Comparison of ENCODE assay signal across 22 mouse cellular contexts in genomic region chr13:26509841-26510240, GRCm38 (mm10).
A peak's percentile ranks its signal among the peaks of the same experiment; 100 is the strongest.
DNase-seq lines count a peak whose midpoint lies in the region; ATAC-seq and TF ChIP-seq lines count a peak whose summit lies in the region.
"Had no signal": no experiment of that assay in that cellular context is flagged by ENCODE, and none has a peak within 500 bp of the region (broad histone marks: within the 10 kb centered on the region; RNA-seq: fewer than 3 reads in every experiment).

No protein-coding gene starts in this region.

- no peak for DNase-seq in kidney, adult 8-10 months
- DNase-seq in kidney, adult 11 months: no peak
- no peak for DNase-seq in kidney, adult 9 months
- peak; percentile 78 for DNase-seq in kidney, postnatal 0 days (ENCODE audit: low spot score)
- DNase-seq in kidney, adult 18-20 months: no peak
- DNase-seq: adrenal gland, adult 2 months; adrenal gland, adult 8-10 months; adrenal gland, postnatal 10 days; adrenal gland, postnatal 14 days; adrenal gland, postnatal 25 days; adrenal gland, postnatal 36 days; B cell, adult 2 months; cerebellum, adult 11 months; cerebellum, adult 11-12 months had no signal

- TF ChIP-seq CTCF in kidney, postnatal 0 days (IDR thresholded peaks at IDR 0.05; ENCODE audit: low read depth): no peak

- no peaks in the 10 kb centered on the region for H3K4me1 ChIP-seq in kidney, embryonic 14.5 days (ENCODE audit: control insufficient read depth, insufficient read depth, low read length)
- H3K4me1 ChIP-seq in kidney, embryonic 15.5 days: no peaks in the 10 kb centered on the region
- H3K4me1 ChIP-seq in kidney, embryonic 16.5 days (ENCODE audit: insufficient read depth, low read length): no peaks in the 10 kb centered on the region
- H3K4me1 ChIP-seq in kidney, postnatal 0 days (replicated peaks; ENCODE audit: insufficient read depth, low read length): no peaks in the 10 kb centered on the region

- no peak overlapping the region for H3K27ac ChIP-seq in kidney, embryonic 14.5 days (ENCODE audit: low read depth, low read length)
- H3K27ac ChIP-seq in kidney, embryonic 15.5 days: no peak overlapping the region
- no peak overlapping the region for H3K27ac ChIP-seq in kidney, embryonic 16.5 days (ENCODE audit: low read length)
- H3K27ac ChIP-seq in kidney, postnatal 0 days: no peak overlapping the region

- no peaks in the 10 kb centered on the region for H3K27me3 ChIP-seq in kidney, embryonic 14.5 days (ENCODE audit: control insufficient read depth, insufficient read depth, low read length)
- no peaks in the 10 kb centered on the region for H3K27me3 ChIP-seq in kidney, embryonic 15.5 days
- no peaks in the 10 kb centered on the region for H3K27me3 ChIP-seq in kidney, embryonic 16.5 days (ENCODE audit: insufficient read depth, low read length)
- no peaks in the 10 kb centered on the region for H3K27me3 ChIP-seq in kidney, postnatal 0 days (ENCODE audit: insufficient read depth, low read length)
- H3K27me3 ChIP-seq: CH12.LX, Patski had no signal

- no peak overlapping the region for H3K4me2 ChIP-seq in kidney, embryonic 14.5 days (replicated peaks; ENCODE audit: low read depth, low read length)
- H3K4me2 ChIP-seq in kidney, embryonic 15.5 days: no peak overlapping the region
- no peak overlapping the region for H3K4me2 ChIP-seq in kidney, embryonic 16.5 days (replicated peaks; ENCODE audit: low read depth, low read length)
- no peak overlapping the region for H3K4me2 ChIP-seq in kidney, postnatal 0 days (ENCODE audit: low read length)

- H3K9me3 ChIP-seq in kidney, embryonic 14.5 days (ENCODE audit: control insufficient read depth, low read length): no peaks in the 10 kb centered on the region
- H3K9me3 ChIP-seq in kidney, embryonic 15.5 days (replicated peaks): no peaks in the 10 kb centered on the region
- H3K9me3 ChIP-seq in kidney, embryonic 16.5 days (ENCODE audit: low read length): no peaks in the 10 kb centered on the region
- H3K9me3 ChIP-seq in kidney, postnatal 0 days (replicated peaks; ENCODE audit: low read length): no peaks in the 10 kb centered on the region
- H3K9me3 ChIP-seq: G1E had no signal

- no peaks in the 10 kb centered on the region for H3K36me3 ChIP-seq in kidney, embryonic 14.5 days (ENCODE audit: control insufficient read depth, insufficient read depth, low read length)
- no peaks in the 10 kb centered on the region for H3K36me3 ChIP-seq in kidney, embryonic 15.5 days
- no peaks in the 10 kb centered on the region for H3K36me3 ChIP-seq in kidney, embryonic 16.5 days (ENCODE audit: insufficient read depth, low read length)
- no peaks in the 10 kb centered on the region for H3K36me3 ChIP-seq in kidney, postnatal 0 days (ENCODE audit: insufficient read depth, low read length)
- H3K36me3 ChIP-seq: G1E had no signal

- no peak overlapping the region for H3K4me3 ChIP-seq in kidney, embryonic 14.5 days (ENCODE audit: low read length)
- H3K4me3 ChIP-seq in kidney, embryonic 15.5 days (replicated peaks): no peak overlapping the region
- no peak overlapping the region for H3K4me3 ChIP-seq in kidney, embryonic 16.5 days (ENCODE audit: low read length)
- H3K4me3 ChIP-seq in kidney, postnatal 0 days (replicated peaks; ENCODE audit: low read depth, low read length): no peak overlapping the region

- ATAC-seq in kidney, embryonic 14.5 days (ENCODE audit: low FRiP score, low TSS enrichment): peak; percentile 66; the same call in 1 of the 2 replicates
- peak; percentile 86 for ATAC-seq in kidney, embryonic 15.5 days (replicated peaks; ENCODE audit: low FRiP score)
- ATAC-seq in kidney, embryonic 16.5 days (ENCODE audit: low FRiP score, low TSS enrichment): peak; percentile 70; the same call in 1 of the 2 replicates
- 0 out of 2 replicates have a peak, but pooled peaks have one; percentile 29 for ATAC-seq in kidney, postnatal 0 days (replicated peaks; ENCODE audit: low FRiP score, low read depth)
- ATAC-seq: activated CD4-positive, CD25-positive, alpha-beta regulatory T cell, adult 4 months; CD4-positive, CD25-positive, alpha-beta regulatory T cell, adult 4 months; Patski had no signal

- WGBS in kidney, embryonic 14.5 days: 58% methylated on average over 3 of the region's 3 CpGs
- WGBS in kidney, embryonic 15.5 days: 46% methylated on average over 3 of the region's 3 CpGs
- 51% methylated on average over 3 of the region's 3 CpGs for WGBS in kidney, embryonic 16.5 days
- whole genome bisulfite sequencing in kidney, postnatal 0 days: 53% methylated on average over 3 of the region's 3 CpGs

- no peak overlapping the region for H3K9ac ChIP-seq in kidney, embryonic 14.5 days (ENCODE audit: low read depth, low read length)
- no peak overlapping the region for H3K9ac ChIP-seq in kidney, embryonic 15.5 days
- no peak overlapping the region for H3K9ac ChIP-seq in kidney, embryonic 16.5 days (replicated peaks; ENCODE audit: low read length)
- H3K9ac ChIP-seq in kidney, postnatal 0 days (ENCODE audit: low read depth, low read length): no peak overlapping the region

Comparison
In these comparisons a context has a peak if more than half of its experiments do, and no peak if none do; other contexts are left out.
1. ATAC-seq: peak in every context shown above with its lines; median percentile 86 in kidney, embryonic 15.5 days; 70 in kidney, embryonic 16.5 days; 66 in kidney, embryonic 14.5 days; 29 in kidney, postnatal 0 days.